Mouse (Mus musculus): Measurements from ENCODE around the gene Sult6b1. TPM values are rescaled to one million over a fixed set of nuclear protein-coding genes. Genes with fewer than 3 reads are reported as not detected.

Sult6b1 gene
- total and polyA plus RNA-seq, 3 experiments: 0.52 TPM; not detected in 2

DNA sequence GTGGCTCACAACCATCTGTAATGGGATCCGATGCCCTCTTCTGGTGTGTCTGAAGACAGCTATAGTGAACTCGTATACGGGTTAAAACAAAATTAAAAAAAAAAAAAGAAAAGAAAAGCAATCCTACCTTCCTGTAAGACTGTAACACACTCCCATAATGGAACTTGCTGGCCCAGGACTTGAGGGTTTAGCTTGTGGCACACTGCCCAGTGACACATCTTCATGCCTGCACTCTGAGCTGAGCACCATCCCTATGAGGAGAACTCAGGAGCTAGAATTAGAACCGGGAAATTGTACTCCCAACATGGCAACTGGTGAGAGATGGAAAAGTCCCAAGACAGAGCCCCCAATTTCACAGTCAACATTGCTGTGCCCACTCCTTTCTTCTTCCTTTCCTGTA lies 23.5 kb downstream of the Sult6b1 start:
- DNase-seq: no peak

DNA sequence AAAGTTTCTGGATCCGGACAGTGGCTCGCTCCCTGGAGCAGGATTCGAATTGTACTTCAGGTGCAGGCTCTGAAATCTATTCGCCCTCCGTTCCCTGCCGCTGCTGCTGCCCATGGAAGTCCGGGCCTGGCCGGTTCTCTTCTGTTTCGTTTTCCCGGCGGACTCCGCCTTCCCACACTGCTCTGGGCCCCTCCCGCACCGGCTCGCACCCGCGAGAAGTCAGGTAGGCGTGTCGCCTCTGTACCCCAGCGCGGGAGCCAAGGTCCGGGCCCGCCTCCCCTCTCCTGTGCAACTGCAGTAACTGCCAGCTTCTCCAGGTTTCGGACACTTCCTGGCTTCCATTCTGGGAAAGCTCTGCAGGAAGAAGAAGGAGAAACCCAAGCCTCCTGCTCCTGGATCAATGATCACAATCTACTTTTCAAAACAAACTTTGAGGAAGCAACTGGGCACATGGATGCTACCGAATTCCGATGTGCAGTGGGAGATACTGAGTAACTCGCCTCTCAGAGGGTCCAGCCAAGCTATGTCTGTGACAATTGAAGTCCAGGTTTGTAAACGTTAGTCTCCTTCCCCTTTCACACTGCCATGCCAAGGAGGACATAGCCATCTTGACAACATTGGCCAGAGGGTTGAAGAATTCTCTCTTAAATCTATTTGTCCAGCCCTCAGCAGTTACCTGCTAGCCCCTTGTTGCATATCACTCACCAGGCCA lies 24.2 kb downstream of the Sult6b1 start, which contains the start of gene Eif2ak2:
Gene Eif2ak2, minus strand, starts transcription at position 173 of the 712 bp plus-strand sequence.
- peak; percentile 94 for DNase-seq

DNA sequence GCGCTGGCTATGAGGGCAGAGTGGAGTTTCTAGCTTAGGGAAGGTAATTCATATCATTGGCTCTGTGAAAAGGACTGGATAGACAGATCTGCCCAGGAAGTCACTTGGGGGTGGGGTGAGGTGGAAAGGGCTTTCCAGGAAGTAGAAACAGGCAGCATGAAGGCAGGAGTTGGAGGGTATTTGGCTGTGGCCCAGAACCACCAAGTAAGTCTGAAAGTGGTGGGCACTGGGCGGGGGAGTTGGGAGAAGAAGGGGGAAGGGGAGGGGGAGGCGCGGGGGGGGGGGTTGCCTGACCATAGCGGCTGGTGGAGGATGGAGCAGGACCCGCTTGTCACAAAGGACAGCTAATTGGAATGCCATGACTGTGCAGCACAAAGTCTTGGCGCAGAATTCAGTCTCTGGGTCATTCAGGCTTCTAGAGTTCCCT lies 24.9 kb downstream of the Sult6b1 start:
- peak; percentile 9 for DNase-seq

DNA sequence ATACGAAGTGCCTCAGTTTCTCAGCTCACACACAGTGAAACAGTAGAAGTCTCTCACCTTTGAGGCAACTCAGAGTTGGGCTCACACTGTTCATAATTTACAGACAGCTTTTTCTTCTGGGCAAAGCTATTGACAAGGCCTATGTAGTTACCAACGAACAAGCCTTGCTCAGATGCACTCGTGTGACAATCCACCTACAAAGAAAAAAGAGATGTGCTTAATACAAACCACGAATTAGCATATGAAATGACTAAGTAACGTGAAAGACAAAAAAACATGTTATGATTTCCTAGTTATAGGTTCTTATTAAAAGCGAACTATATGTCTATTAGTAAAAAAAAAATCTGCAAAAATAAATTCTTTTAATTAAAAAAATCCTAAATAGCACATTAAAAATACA lies 32.9 kb downstream of the Sult6b1 start:
- DNase-seq: no peak

DNA sequence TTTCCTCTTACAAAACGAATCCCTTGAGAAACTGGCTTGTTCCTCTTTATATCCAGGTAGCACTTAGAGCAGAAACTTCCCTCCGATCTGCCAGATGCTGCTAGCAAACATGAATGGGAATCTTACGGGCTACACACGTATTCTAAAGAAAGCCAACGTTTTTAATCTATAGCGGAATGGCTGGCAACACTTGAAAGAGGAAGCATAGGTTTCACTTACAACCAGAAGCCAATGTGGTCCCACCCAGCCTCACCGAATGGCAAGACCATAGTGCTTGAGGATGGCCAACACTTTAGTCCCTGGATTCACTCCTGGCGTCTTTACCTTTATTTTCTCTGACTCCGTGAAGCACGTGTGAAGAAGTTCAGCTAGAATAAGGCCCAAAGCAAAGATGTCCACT lies 50.5 kb downstream of the Sult6b1 start:
- DNase-seq: no peak

DNA sequence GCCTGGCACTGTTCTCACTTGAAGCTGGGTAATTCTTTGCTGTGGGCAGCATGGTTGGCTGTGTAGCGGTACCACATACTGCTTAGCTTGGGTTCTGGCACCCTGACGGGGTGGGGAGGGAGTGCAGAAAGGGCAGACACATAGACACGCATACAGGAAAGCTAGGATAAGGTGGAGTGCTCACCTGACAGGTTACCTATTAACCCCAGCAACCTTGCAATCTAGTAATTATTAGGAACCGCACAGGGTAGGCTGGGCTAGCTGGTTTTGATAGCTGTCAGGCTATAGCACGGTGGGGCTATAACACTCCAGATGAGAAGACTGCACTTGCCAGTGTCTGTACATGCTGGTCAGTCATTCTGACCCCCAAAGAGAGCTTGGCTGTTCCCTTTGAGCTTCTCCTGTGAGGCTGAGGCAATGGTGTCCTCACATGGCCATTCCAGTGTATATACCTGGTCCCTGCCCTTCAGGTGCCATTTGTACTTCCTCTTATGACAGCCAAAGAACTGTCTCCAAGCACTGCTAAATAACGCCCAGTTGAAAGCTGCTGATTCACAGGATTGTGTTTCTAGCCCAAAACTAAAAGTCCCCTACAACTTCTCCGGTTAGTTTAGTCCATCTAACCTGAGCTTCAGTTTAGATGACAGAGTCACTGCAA lies 64.4 kb downstream of the Sult6b1 start:
- no peak for DNase-seq

DNA sequence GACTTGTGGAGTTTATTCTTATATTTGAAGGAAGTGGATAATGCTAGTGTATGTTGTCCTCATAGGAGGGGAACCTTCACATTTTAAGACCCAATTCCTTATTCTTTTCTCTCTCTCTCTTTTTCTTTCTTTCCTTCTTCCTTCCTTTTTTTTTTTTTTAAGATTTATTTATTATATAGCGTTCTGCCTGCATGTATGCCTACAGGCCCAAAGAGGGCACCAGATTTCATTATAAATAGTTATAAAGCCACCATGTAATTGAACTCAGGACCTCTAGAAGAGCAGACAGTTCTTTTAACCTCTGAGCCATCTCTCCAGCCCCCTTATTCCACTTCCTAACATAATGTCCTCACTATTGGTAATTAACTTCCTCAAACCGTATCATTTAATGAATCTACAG lies 70.7 kb downstream of the Sult6b1 start:
- no peak for DNase-seq

DNA sequence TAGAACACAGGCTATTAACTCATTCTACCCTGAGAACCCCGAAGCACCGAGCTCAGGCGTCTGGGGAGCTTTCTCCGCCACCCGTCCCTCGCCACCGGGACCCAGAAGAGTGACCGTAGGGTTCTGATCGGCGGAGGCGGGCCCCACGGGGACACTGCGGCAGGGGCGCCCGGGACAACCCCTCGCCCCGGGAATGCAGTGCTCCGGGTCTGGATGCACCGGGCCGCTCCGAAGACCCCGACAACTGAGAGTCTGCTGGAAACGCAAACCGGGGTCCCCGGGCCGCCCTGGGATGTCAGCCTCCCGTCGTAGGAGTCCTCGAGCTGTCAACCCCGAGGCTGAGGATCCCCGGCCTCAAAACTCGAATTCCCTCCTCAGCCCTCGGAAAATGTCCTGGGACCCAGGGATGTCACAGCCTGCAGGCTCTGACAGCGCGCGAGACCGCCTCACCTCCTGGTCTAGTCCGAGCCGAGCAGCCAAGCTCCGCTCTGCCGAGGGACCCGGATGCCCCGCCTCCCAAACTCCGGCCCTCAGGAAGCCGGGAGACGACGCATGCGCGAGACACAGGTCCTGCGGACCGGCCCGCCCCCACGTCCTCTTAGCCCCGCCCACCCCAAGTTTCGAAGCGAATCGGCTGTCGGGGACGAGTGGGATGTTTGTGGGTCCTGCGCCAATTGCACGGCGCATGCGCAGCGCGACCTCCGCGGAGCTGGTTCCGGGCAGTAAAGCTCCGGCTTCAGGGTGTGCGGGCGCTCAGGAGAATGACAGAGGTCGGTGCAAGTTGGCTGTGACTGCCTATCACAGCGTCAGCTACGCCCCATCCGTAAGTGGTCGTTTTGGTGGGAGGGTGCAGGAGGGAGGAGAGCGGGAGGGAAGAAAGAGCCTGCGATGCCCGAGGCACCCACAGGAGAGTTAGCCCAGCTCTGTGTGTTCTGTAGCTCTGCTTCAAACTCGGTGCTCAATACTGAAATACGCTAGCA lies 71.6 kb downstream of the Sult6b1 start, which contains the start of the genes Heatr5b and Gpatch11:
Gene Heatr5b, minus strand, starts transcription at position 509 of the 980 bp plus-strand sequence.
Gene Gpatch11, plus strand, starts transcription at position 712 of the 980 bp plus-strand sequence.
- peak; percentile 99 for DNase-seq

Other genes with a start within 250 kb of the Sult6b1 start
- 10 to 100 TPM; 19.8 to 23.5 TPM for gene Strn, start 169.8 kb downstream of the Sult6b1 start, total RNA-seq (2021)
- 3.1 and 3.6 TPM in 2 replicates for gene Strn, start 169.8 kb downstream of the Sult6b1 start, polyA plus RNA-seq (2012; rRNA removed)
- 10 to 100 TPM; 34.7 to 40.5 TPM for gene Heatr5b, start 71.6 kb downstream of the Sult6b1 start, total RNA-seq (2021)
- gene Heatr5b, start 71.6 kb downstream of the Sult6b1 start, polyA plus RNA-seq (2012; rRNA removed): 14.1 and 16.9 TPM in 2 replicates
- gene Gpatch11, start 71.4 kb downstream of the Sult6b1 start, total RNA-seq (2021): 10 to 100 TPM; 26.6 to 32.3 TPM
- 4.9 and 5.7 TPM in 2 replicates for gene Gpatch11, start 71.4 kb downstream of the Sult6b1 start, polyA plus RNA-seq (2012; rRNA removed)
- gene Eif2ak2, start 24.4 kb downstream of the Sult6b1 start, total RNA-seq (2021): 10 to 100 TPM; 24.0 to 24.3 TPM
- 1.0 and 1.4 TPM in 2 replicates for gene Eif2ak2, start 24.4 kb downstream of the Sult6b1 start, polyA plus RNA-seq (2012; rRNA removed)
- gene Cebpzos, start 9.5 kb upstream of the Sult6b1 start, total RNA-seq (2021): 10 to 100 TPM; 34.7 to 40.5 TPM
- gene Cebpzos, start 9.5 kb upstream of the Sult6b1 start, polyA plus RNA-seq (2012; rRNA removed): 6.3 and 6.6 TPM in 2 replicates
- gene Cebpz, start 30.1 kb upstream of the Sult6b1 start, total RNA-seq (2021): 10 to 100 TPM; 42.6 to 50.5 TPM
- gene Cebpz, start 30.1 kb upstream of the Sult6b1 start, polyA plus RNA-seq (2012; rRNA removed): 0.89 and 3.0 TPM in 2 replicates
- 10 to 100 TPM; 38.5 to 50.3 TPM for gene Ndufaf7, start 30.1 kb upstream of the Sult6b1 start, total RNA-seq (2021)
- 3.1 and 4.6 TPM in 2 replicates for gene Ndufaf7, start 30.1 kb upstream of the Sult6b1 start, polyA plus RNA-seq (2012; rRNA removed)
- gene Prkd3, start 113.8 kb upstream of the Sult6b1 start, total RNA-seq (2021): 10 to 100 TPM; 22.7 to 24.8 TPM
- 2.9 and 3.4 TPM in 2 replicates for gene Prkd3, start 113.8 kb upstream of the Sult6b1 start, polyA plus RNA-seq (2012; rRNA removed)
- gene Qpct, start 144.9 kb upstream of the Sult6b1 start, total RNA-seq (2021): 1 to 10 TPM; 6.4 to 8.2 TPM
- 1.5 and 1.8 TPM in 2 replicates for gene Qpct, start 144.9 kb upstream of the Sult6b1 start, polyA plus RNA-seq (2012; rRNA removed)

All from adrenal gland, adult 2 months (tissue).